Mouse (Mus musculus) right cerebral cortex, postnatal 25 days (tissue): Measurements from ENCODE around the gene Lrmda.
A peak's percentile ranks its signal among the peaks of the same experiment; 100 is the strongest.
"Not testable (repeated sequence)": the region's sequence is repeated elsewhere in the genome, so short reads cannot be mapped to it uniquely, and the experiment has no call there.

Source experiments
- DNase-seq: peaks from one replicate; pipeline ENCODE4 v3.0.0; 2022

Gene Lrmda

GRCm38 (mm10) chr14:22545887-22546675, 526.6 kb downstream of the Lrmda start:
- no peak for DNase-seq

GRCm38 (mm10) chr14:22546676-22546984, 527.1 kb downstream of the Lrmda start:
- DNase-seq, result no peak

DNA sequence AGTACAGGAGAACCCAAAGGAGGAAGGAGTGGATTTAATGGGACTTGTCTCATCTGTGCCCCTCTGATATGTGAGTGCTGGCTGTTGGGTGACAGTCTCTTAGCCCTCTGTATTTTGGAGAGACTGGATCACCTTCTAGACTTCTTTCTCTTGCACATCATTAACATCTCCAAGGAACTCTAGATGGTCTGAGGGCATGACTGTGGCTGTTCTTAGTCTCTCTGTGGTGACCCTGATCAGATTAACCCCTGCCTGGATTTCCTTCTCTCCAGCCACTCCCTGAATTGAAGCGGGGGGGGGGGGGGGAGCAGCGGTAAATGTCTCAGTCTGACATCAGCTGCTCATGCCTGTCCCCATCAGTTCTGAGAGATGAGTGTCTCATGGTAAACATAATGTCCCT, 528.8 kb downstream of the Lrmda start:
- no peak for DNase-seq

GRCm38 (mm10) chr14:22549166-22549565, 529.7 kb downstream of the Lrmda start:
- no peak for DNase-seq

GRCm38 (mm10) chr14:22552358-22552757, 532.8 kb downstream of the Lrmda start:
- DNase-seq, result no peak

GRCm38 (mm10) chr14:22552841-22553240, 533.3 kb downstream of the Lrmda start:
- no peak for DNase-seq

DNA sequence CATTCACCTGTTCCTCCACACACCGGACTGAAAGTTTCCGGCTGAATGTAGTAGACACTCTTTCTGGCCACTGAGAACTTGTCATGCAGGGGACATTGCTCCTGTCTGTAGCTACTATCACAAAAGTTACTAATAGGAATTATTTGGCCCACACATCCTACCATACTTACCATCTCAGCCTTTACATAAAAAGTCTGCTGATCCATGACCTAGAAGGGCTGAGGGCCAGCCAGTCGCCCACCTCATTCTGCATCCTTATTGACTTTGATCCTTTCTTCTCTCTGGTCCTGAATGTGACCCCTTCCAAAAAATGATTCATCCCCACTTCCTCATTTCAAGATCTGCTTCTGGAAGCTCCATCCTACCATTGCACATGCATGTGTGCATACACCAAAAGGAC, 534.2 kb downstream of the Lrmda start:
- DNase-seq, result no peak

GRCm38 (mm10) chr14:22572486-22572885, 553.0 kb downstream of the Lrmda start:
- no peak for DNase-seq

- no peak for DNase-seq
Observed at GRCm38 (mm10) chr14:22573585-22573984, 554.1 kb downstream of the Lrmda start.

DNA sequence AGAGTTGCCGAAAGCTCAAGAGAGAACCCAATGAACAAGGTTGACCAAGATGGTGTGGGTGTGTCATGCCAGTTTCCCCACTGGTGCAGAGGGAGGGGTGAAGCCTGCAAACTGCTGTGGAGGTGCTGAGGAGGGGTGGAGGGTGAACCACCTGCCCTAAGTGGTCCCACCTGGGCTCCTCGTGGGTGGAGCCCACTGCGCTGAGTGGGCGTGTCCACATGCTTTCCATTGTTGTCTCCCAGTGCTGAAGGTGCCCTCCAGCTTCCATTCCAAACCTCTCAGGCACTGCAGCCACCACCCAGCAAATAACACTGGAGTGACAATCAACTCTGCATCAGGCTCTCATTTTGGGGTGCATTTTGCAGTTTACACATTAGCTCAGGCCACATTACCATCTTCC, 554.5 kb downstream of the Lrmda start:
- no peak for DNase-seq

- no peak for DNase-seq
Observed at GRCm38 (mm10) chr14:22576441-22576840, 556.9 kb downstream of the Lrmda start.

DNA sequence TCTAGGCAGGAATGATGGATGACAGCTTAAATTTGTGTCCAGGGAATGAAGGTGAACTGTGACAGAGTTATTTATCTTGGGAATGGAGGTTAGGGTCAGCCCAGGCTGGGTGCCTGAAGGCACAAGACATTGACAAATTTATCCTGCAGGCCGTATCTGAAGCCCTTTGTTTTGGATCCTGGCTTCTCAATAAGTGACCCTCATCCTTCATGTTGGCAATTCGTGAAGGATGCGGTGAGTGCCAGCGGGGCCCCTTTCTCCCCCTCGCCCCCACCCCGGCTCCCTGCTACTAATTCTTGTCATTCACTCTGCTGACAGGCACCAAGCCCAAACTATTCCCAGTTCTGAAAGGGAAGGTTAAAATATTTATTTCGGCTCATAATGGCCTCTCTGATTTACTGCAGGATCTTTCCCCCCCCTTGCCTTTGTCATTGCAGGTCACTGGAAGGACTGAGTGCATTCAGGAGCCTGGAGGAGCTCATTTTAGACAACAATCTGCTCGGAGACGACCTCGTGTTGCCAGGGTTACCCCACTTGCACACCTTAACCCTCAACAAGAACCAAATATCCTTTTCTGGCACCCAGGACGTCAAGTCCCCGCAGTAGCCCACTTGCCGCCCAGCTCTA, 558.0 kb downstream of the Lrmda start:
- DNase-seq, result no peak

DNA sequence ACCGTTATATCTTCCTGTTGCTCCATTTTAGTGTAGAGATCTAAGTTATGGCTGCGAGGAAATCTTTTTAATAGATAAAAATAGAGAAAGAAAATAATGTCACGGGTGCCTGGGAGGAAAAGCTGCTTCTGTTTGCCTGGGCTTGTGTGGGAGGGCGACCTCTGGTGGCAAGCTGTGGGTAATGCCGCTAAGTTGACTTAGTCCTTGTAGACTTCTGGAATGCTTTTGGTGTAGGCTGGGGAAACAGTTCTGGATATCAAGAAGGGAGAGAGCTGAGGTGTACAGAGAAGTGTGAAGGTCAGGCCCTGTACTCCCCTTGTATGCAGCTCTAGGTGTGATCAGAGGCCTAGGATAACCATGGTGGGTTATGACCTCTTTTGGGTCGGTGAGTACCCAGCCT, 558.7 kb downstream of the Lrmda start:
- DNase-seq, result peak; percentile 78

GRCm38 (mm10) chr14:22578986-22579385, 559.5 kb downstream of the Lrmda start:
- DNase-seq, result no peak

DNA sequence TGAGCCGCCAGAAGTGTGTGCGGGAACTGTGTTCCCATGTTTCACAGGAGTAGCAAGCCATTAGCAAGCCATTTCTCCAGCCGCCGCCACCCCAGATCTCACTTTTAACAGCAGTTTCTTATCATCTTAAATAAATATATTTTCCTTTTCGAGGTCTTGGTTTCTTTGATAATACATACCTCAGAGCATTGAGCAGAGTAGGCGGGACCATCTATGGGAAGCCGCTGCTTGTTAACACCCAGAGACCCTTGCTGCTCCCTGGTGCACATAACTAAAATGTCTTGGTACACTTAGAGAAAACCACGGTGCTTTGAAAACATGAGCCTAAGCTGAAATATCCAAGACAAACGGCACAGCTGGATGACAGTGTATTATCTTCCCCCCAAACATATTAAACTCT, 562.6 kb downstream of the Lrmda start:
- no peak for DNase-seq

GRCm38 (mm10) chr14:22586281-22586680, 566.8 kb downstream of the Lrmda start:
- no peak for DNase-seq

DNA sequence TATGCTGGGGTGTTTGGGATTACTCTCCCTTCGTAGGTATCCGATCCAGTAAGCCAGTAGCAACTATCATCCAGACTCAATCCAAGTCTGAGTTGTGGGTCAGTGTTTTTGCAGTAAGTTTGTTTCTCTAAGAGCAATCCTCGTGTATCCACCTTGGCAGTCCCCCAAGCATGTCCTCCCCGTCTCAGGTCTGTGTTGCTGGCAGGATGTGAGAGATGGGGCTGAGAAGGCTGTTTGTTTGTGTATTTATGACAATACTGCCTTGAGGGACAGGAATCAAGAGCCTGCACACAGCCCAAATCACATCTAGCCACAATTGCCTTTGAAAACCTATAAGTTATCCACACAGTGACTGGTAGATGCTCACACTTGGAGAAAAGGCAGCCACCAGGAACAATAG, 567.3 kb downstream of the Lrmda start:
- no peak for DNase-seq

- no peak for DNase-seq
Observed at GRCm38 (mm10) chr14:22587285-22587957, 567.9 kb downstream of the Lrmda start.

DNA sequence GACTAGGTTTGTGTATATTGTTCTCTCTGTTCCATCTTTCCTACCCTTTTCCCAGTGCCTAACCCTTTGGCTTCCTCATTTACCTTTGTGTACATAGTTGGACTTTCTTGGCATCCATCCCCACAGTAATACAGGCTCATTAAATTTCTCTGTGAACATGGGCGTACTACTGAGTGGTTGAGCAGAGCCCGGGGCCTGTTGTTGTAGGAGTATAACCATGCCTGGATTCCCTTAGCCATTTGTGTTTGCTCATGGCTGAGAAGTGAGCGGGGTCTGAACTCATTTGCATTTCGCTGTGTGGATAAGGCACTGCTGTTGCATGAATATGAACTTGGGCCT, 568.4 kb downstream of the Lrmda start:
- no peak for DNase-seq

DNA sequence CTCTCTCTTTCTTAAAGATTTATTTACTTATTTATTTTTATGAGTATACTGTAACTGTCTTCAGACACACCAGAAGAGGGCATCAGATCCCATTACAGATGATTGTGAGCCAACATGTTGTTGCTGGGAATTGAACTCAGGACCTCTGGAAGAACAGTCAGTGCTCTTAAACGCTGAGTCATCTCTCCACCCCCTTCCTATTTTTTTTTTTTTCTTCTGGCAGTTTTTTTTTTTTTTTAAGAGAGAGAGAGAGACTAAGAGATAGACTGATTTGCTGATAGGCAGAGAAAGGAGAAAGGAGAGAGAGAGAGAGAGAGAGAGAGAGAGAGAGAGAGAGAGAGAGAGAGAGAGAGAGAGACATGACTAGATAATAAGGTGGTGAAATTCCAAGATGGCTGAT, 568.9 kb downstream of the Lrmda start:
- DNase-seq, result not testable (repeated sequence)

DNA sequence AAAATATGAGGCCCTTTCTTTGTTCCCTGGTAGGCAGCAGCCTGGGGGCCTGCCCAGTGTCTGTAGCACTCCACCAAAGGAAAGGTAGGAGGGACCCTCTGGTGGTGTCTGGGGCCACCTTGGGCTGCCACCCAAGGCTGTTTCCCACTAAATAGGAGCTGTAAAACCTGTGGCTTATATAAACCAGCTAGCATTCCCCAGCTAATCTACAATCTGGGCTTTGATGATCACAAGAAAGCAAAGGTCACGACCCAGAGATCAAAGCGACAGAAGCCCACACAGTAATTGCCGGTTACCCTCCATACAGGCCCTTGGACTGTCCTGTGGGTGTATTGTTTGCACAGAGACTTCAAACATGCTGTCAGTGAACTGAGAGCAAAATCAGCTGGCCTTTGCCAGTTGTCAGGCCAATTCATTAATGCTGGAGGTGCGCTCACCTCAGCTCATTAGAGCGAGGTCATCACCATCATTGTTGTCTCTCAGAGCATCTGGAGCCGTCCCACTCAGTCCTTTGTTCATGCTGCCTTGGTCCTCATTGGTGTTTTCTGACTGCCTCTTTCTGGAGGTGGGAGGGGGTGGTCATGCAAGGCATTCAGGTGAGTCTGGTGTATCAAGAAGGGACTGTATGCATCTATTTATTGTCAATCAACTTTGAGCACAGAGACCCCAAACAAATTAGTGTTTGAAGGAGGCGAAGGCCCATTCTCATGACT, 570.1 kb downstream of the Lrmda start:
- no peak for DNase-seq

GRCm38 (mm10) chr14:22591186-22591585, 571.7 kb downstream of the Lrmda start:
- no peak for DNase-seq

DNA sequence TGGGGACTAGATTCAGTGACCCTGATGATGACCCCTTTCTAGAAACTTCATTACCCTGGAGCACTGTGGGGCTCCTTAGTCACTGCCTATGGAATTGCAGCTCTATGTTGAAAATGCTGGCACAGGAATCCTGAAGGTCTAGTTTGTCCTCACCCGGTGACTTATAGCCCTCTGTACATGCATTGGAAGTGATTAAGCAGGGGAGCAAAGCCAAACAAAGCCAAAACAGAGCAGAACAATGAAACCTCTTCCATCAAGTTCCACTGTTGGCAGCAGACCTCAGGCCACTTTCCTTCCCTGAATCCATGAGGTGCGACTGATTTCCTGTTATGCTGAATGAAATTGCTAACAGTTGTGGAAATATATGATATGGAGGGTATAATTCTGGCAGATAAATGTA, 578.0 kb downstream of the Lrmda start:
- DNase-seq, result no peak

DNA sequence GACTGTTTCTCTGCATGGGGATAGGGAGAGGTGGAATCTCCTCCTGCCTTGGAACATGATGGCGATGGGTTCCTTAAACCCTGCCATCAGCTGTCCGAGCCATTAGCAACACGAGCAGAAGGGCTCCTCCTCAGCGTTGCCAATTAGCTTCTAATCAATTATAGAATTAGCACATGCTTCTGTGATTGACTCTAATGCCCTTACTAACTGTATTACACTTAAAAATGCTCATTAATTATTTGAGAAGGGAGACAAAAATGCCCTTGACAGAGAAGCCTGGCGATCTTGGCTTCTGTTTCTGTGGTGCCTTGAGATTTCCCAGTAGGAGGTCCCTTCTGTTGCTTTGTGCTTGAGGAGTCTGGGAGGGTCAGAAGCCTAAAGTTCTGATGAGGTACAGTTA, 579.1 kb downstream of the Lrmda start:
- DNase-seq, result no peak
